ENCODE assay signal across 25 mouse cellular contexts in the genomic region with DNA sequence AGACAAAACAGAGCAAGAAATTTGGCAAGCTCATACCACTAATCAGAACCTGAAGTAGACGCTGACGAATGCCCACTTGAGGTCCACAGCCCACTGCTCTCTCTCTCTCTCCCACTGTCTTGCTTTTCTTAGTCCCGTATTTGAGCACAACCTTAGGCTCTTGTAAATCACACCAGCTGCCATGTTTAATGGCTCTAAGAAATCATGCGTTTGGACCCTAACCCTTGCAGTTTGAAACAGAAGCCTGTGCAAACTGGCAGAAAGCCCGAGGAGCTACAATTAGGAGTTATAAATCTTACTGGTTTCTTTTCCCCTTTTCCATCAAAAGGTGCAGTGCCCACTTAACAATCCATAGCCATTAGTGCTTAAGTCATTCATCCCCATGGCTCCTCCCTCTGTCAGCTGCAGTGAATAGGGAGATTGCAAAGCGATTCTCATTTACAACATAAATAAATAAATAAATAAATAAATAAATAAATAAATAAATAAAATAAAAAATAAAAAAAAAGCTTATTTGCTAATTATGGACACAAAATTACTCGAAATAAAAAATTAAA. TPM values are rescaled to one million over a fixed set of nuclear protein-coding genes. Genes with fewer than 3 reads are reported as not detected.
DNase-seq lines count a peak whose midpoint lies in the region; ATAC-seq lines count a peak whose summit lies in the region.
"Had no signal": no experiment of that assay in that cellular context is flagged by ENCODE, and none has a peak within 500 bp of the region (broad histone marks: within the 10 kb centered on the region; RNA-seq: fewer than 3 reads in every experiment).

No protein-coding gene starts in this region.

- no peaks in the 10 kb centered on the region for H3K9me3 ChIP-seq in forebrain, embryonic 15.5 days
- no peaks in the 10 kb centered on the region for H3K9me3 ChIP-seq in forebrain, embryonic 13.5 days (replicated peaks)
- no peaks in the 10 kb centered on the region for H3K9me3 ChIP-seq in neural tube, embryonic 12.5 days
- H3K9me3 ChIP-seq: forebrain, embryonic 10.5 days; lung, embryonic 15.5 days had no signal

- peak; percentile 4 for DNase-seq in kidney, postnatal 14 days
- no peak for DNase-seq in kidney, postnatal 36 days
- DNase-seq in hindlimb bud, embryonic 11.5 days (ENCODE audit: extremely low spot score, low read depth, low spot score), result peak; percentile 81
- DNase-seq in T-cell, adult 2 months (ENCODE audit: low spot score), result no peak
- no peak for DNase-seq in gastrocnemius, postnatal 36 days
- DNase-seq: adrenal gland, adult 2 months; cerebellum, postnatal 36 days; gastrocnemius, adult 2 months; heart, adult 18-20 months; midbrain, embryonic 14.5 days; right cerebral cortex, postnatal 14 days had no signal

- intact Hi-C loops in gastrocnemius, postnatal 36 days (cut with DNase I), result no loop called here

- 55% methylated on average over 7 of the region's 7 CpGs for WGBS in forebrain, embryonic 15.5 days
- 79% methylated on average over 7 of the region's 7 CpGs for WGBS in forebrain, embryonic 13.5 days
- WGBS in neural tube, embryonic 12.5 days, result 21% methylated on average over 7 of the region's 7 CpGs

- ATAC-seq in forebrain, embryonic 15.5 days (replicated peaks), result peak; percentile 60; the same call in 1 of the 2 replicates
- ATAC-seq in forebrain, embryonic 13.5 days, result no peak
- peak; percentile 93 for ATAC-seq in neural tube, embryonic 12.5 days (ENCODE audit: low FRiP score, low read depth)

- H3K4me3 ChIP-seq in forebrain, embryonic 15.5 days, result no peak overlapping the region
- no peak overlapping the region for H3K4me3 ChIP-seq in forebrain, embryonic 13.5 days
- no peak overlapping the region for H3K4me3 ChIP-seq in neural tube, embryonic 12.5 days
- H3K4me3 ChIP-seq: forebrain, embryonic 10.5 days; gastrocnemius, adult 2 months; lung, embryonic 15.5 days; myocyte had no signal

- H3K36me3 ChIP-seq in forebrain, embryonic 15.5 days, result no peaks in the 10 kb centered on the region
- H3K36me3 ChIP-seq in forebrain, embryonic 13.5 days (ENCODE audit: poor library complexity, severe bottlenecking), result no peaks in the 10 kb centered on the region
- H3K36me3 ChIP-seq in neural tube, embryonic 12.5 days, result no peaks in the 10 kb centered on the region
- H3K36me3 ChIP-seq: forebrain, embryonic 10.5 days; lung, embryonic 15.5 days had no signal

- no peak overlapping the region for H3K9ac ChIP-seq in forebrain, embryonic 15.5 days (replicated peaks)
- H3K9ac ChIP-seq in forebrain, embryonic 13.5 days, result no peak overlapping the region
- no peak overlapping the region for H3K9ac ChIP-seq in neural tube, embryonic 12.5 days
- H3K9ac ChIP-seq: lung, embryonic 15.5 days had no signal

- no peak overlapping the region for H3K27ac ChIP-seq in forebrain, embryonic 15.5 days (replicated peaks)
- no peak overlapping the region for H3K27ac ChIP-seq in forebrain, embryonic 13.5 days
- H3K27ac ChIP-seq in neural tube, embryonic 12.5 days, result no peak overlapping the region
- H3K27ac ChIP-seq: forebrain, embryonic 10.5 days; gastrocnemius, adult 2 months; lung, embryonic 15.5 days had no signal

- H3K4me1 ChIP-seq in forebrain, embryonic 15.5 days, result 0 out of 2 replicates have a peak, but pooled peaks cover 3% of the 10 kb centered on the region
- H3K4me1 ChIP-seq in forebrain, embryonic 13.5 days, result no peaks in the 10 kb centered on the region
- peaks cover 5% of the 10 kb centered on the region; the same call in 1 of the 2 replicates for H3K4me1 ChIP-seq in neural tube, embryonic 12.5 days
- H3K4me1 ChIP-seq: forebrain, embryonic 10.5 days; lung, embryonic 15.5 days had no signal

- H3K4me2 ChIP-seq in forebrain, embryonic 15.5 days (replicated peaks), result no peak overlapping the region
- H3K4me2 ChIP-seq in forebrain, embryonic 13.5 days, result no peak overlapping the region
- H3K4me2 ChIP-seq in neural tube, embryonic 12.5 days (replicated peaks), result no peak overlapping the region
- H3K4me2 ChIP-seq: liver, embryonic 11.5 days; lung, embryonic 15.5 days had no signal

- H3K27me3 ChIP-seq in forebrain, embryonic 15.5 days, result no peaks in the 10 kb centered on the region
- no peaks in the 10 kb centered on the region for H3K27me3 ChIP-seq in forebrain, embryonic 13.5 days
- no peaks in the 10 kb centered on the region for H3K27me3 ChIP-seq in neural tube, embryonic 12.5 days (replicated peaks)
- H3K27me3 ChIP-seq: lung, embryonic 15.5 days had no signal

RNA-seq across cellular contexts. Expression of a gene that starts 31.4 kb away (rescaled TPM):
- polyA plus RNA-seq in forebrain, embryonic 15.5 days (2015; fragmentation: Nextera tagmentation; extraction: Ambion mirVana), result not detected in 2 replicates
- polyA plus RNA-seq in forebrain, embryonic 13.5 days (2015; fragmentation: Nextera tagmentation; extraction: Ambion mirVana), result not detected in 2 replicates
- not detected in 2 replicates for polyA plus RNA-seq in neural tube, embryonic 12.5 days (2016; fragmentation: Nextera tagmentation; extraction: Ambion mirVana)
- not detected for total RNA-seq in gastrocnemius, postnatal 36 days (2021)
- total RNA-seq: adrenal gland, adult 2 months; gastrocnemius, adult 2 months; heart, adult 18-20 months; left cerebral cortex, adult 8-10 months; MEL had no signal
- polyA plus RNA-seq: adrenal gland, adult 2 months; embryonic facial prominence, embryonic 14.5 days; forebrain, embryonic 10.5 days; heart, embryonic 16.5 days; hindbrain, embryonic 11.5 days; intestine, embryonic 14.5 days; liver, embryonic 11.5 days; lung, embryonic 15.5 days; midbrain, embryonic 14.5 days; myocyte; stomach, embryonic 16.5 days had no signal

RNA-seq across cellular contexts. Expression of a gene that starts 50.1 kb away (rescaled TPM):
- 108 and 114 TPM in 2 replicates for polyA plus RNA-seq in forebrain, embryonic 15.5 days (2015; fragmentation: Nextera tagmentation; extraction: Ambion mirVana)
- polyA plus RNA-seq in forebrain, embryonic 13.5 days (2015; fragmentation: Nextera tagmentation; extraction: Ambion mirVana), result 109 and 113 TPM in 2 replicates
- 90.7 and 102 TPM in 2 replicates for polyA plus RNA-seq in neural tube, embryonic 12.5 days (2016; fragmentation: Nextera tagmentation; extraction: Ambion mirVana)
- 10 to 100 TPM; 33.3 to 36.3 TPM for total RNA-seq in gastrocnemius, postnatal 36 days (2021)

Comparison
In these comparisons a context has a peak if more than half of its experiments do, and no peak if none do; other contexts are left out.
1. DNase-seq: peak in kidney, postnatal 14 days (single experiment) and hindlimb bud, embryonic 11.5 days (single experiment); none in kidney, postnatal 36 days (0 of 2), T-cell, adult 2 months (single experiment) and gastrocnemius, postnatal 36 days (0 of 2).